Mouse (Mus musculus): ENCODE results near the gene Xpot. TPM values are rescaled to one million over a fixed set of nuclear protein-coding genes. Genes with fewer than 3 reads are reported as not detected.

Gene Xpot
- polyA plus RNA-seq, 1 experiment from 2014 or later, result 31.9 TPM

DNA sequence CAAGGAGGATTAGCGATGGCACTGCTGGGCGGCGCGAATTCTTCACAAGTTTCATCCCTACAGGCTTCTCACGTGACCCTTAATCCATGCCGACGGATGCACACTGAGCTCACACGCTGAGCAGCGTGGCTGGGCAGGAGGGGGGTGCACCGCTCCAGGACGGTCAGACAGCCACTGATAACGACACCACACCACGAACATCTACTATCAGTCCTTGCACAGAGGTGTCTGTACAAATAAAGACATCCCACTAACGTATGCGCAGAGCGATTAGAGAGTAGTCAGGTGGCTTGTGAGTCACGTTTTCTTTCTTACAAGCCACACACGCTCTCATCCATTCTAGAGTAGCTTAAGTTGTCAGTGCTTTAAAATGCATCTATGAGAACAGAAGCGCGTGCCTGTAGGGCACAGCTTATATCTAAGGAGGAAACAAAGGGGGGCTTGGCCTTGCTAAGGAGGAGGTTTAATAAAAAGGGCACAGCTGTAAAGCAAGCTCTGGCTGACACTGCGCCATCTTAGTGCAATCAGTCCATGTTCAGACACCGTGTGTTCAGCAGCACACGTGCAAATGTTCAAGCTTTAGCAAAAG, 57.0 kb downstream of the Xpot start:
- Histone ChIP-seq H3K4me2 (replicated peaks) (peak overlapping the region; percentile 53), H3K4me3 (replicated peaks) (peak overlapping the region; percentile 28), H3K9ac (replicated peaks) (peak overlapping the region; percentile 30; the same call in 1 of the 2 replicates), H3K27ac (peak overlapping the region; percentile 80), H3K9me3 (no peaks in the 10 kb centered on the region), H3K4me1 (replicated peaks) (peaks cover 21% of the 10 kb centered on the region), H3K36me3 (peaks cover 49% of the 10 kb centered on the region), H3K27me3 (no peaks in the 10 kb centered on the region)
- peak; percentile 97 for ATAC-seq
- 4% methylated on average over 23 of the region's 23 CpGs for WGBS

DNA sequence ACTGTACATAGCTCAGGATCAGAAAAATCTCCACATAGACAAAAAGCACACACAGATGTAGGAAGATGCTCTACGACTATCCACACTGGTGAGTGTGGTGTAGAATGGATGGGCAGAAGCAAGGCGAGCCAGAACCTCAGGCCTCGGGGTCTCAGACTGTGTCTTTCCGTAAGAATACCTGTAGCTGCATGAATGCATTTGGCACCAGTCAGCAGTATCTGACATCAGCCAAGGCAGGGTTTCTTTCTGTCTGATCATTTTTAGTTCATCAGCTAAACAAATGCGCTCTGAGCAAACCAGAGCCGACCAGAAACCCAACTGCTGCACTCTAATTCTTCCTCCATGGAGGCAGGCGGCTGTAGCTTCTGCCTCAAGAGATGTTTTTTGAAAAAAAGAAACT, 57.6 kb downstream of the Xpot start:
- Histone ChIP-seq H3K4me1 (replicated peaks) (peaks cover 21% of the 10 kb centered on the region), H3K36me3 (peaks cover 53% of the 10 kb centered on the region), H3K9me3 (no peaks in the 10 kb centered on the region), H3K27me3 (no peaks in the 10 kb centered on the region), H3K27ac (peak overlapping the region; percentile 80), H3K9ac (replicated peaks) (peak overlapping the region; percentile 30; the same call in 1 of the 2 replicates), H3K4me2 (replicated peaks) (peak overlapping the region; percentile 53), H3K4me3 (replicated peaks) (peak overlapping the region; percentile 28)
- ATAC-seq, result peak; percentile 6; the same call in 1 of the 2 replicates
- WGBS, result 46% methylated on average over 7 of the region's 7 CpGs

DNA sequence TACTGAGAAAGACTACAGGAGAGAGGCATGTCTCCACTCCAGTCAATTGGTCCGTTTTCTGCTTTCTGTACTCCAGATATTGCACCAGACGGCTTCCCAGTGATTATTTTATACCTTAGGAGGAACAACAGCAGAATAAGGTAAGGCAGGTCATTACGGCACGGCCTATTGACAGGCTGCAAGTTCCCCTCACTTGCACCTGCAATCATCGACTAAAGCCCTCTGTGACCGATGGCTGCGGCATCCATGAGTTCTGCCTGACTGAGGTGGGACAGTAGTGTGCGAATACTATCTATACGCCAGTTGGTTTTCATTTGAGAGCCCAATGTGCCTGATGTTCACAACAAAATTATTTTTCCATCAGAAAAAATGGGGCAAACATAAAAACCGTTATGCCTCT, 58.1 kb downstream of the Xpot start:
- Histone ChIP-seq H3K4me1 (replicated peaks) (peaks cover 21% of the 10 kb centered on the region), H3K9me3 (no peaks in the 10 kb centered on the region), H3K4me2 (replicated peaks) (no peak overlapping the region), H3K9ac (replicated peaks) (no peak overlapping the region), H3K27ac (no peak overlapping the region), H3K36me3 (peaks cover 55% of the 10 kb centered on the region), H3K27me3 (no peaks in the 10 kb centered on the region), H3K4me3 (replicated peaks) (no peak overlapping the region)
- WGBS, result 96% methylated on average over 10 of the region's 10 CpGs
- ATAC-seq, result no peak

DNA sequence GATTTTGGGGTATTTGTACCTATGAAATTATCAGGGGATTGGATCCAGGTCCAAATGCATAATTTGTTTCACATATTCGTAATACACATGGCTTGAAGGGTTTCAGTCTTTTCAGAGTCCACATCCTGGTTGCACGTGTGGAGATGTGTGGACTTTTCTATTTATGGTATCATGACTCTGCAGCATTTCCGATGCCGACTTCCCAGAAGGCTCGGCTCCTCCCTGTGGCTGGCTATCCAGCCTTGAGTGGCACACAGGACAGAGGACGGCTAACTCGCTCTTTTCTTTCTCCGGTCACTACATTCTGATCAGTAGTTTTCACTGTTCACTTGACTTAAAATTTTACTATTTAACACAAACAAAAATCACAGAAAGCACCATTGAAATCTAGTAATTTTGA, 61.7 kb downstream of the Xpot start:
- H3K27me3 ChIP-seq, result no peaks in the 10 kb centered on the region
- no peak overlapping the region for H3K4me2 ChIP-seq (replicated peaks)
- H3K9me3 ChIP-seq, result no peaks in the 10 kb centered on the region
- no peak overlapping the region for H3K27ac ChIP-seq
- peaks cover 13% of the 10 kb centered on the region for H3K4me1 ChIP-seq (replicated peaks)
- no peak overlapping the region for H3K9ac ChIP-seq (replicated peaks)
- peaks cover 48% of the 10 kb centered on the region for H3K36me3 ChIP-seq
- no peak overlapping the region for H3K4me3 ChIP-seq (replicated peaks)
- ATAC-seq, result no peak
- WGBS, result 95% methylated on average over 8 of the region's 8 CpGs

DNA sequence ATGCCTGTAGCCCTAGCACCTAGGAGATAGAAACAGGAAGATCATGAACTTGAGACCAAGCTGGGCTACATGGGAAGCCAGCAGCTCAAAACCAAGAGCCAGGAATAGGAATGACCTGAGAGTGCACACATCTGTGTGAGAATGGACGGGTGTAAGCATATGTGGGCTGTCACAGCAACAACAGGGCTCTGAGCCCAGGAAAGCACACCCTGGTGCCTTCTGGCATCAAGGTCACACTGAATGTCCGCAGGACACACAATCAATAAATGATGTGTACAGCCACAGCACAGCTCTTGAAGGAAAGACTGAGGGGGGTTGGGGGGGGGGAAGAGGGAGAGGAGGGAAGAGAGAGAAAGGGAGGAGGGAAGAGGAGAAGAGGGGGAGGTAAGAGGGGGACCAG, 67.9 kb downstream of the Xpot start:
- no peak overlapping the region for H3K9ac ChIP-seq (replicated peaks)

DNA sequence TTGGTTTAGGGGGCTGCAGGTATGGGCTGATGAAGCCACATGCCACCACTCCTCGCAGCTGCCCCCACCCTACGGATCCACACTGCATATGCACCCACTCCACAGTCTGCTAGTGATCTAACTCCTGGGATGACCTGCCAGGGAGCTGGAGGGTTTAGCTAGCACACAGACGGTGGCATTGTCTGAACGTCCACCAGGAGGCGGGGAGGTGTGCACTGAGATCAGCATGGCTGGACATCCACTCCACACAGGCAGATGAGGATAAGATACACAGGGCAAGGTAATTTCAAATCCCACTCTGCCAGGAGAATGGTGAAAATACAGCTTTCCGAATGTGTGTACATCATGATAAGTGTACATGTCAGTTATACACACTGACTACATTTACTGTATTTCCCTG, 69.9 kb downstream of the Xpot start:
- peaks cover 84% of the 10 kb centered on the region for H3K36me3 ChIP-seq

More for the DNA sequence above, 67.9 kb downstream of the Xpot start:
- H3K36me3 ChIP-seq, result peaks cover 77% of the 10 kb centered on the region
- ATAC-seq, result no peak
- H3K27me3 ChIP-seq, result no peaks in the 10 kb centered on the region
- no peak overlapping the region for H3K4me2 ChIP-seq (replicated peaks)
- no peak overlapping the region for H3K4me3 ChIP-seq (replicated peaks)
- no peak overlapping the region for H3K27ac ChIP-seq
- H3K9me3 ChIP-seq, result no peaks in the 10 kb centered on the region
- H3K4me1 ChIP-seq (replicated peaks), result no peaks in the 10 kb centered on the region
- WGBS, result 58% methylated on average over 2 of the region's 2 CpGs

DNA sequence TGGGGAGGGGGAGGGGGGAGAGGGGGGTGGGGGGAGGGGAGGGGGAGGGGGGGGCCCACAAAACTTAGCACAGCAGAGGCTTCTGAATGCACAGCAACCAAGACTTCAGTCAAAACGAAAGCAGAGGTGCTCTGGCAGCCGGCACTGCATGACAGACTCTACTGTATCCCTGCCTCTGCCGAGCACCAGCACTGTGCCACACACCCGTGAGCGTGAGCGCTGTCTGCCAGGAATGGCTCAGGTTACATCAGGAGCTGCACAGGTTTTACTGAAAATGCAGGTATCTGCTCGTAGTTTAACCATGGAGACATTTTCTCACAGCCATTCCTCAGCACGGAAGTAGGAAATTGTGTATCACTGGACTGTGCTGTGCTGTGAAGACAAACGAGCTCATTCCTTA, 75.8 kb downstream of the Xpot start:
- Histone ChIP-seq H3K4me1 (replicated peaks) (no peaks in the 10 kb centered on the region), H3K27ac (no peak overlapping the region), H3K4me3 (replicated peaks) (no peak overlapping the region), H3K36me3 (peaks cover 85% of the 10 kb centered on the region), H3K4me2 (replicated peaks) (no peak overlapping the region), H3K27me3 (no peaks in the 10 kb centered on the region), H3K9ac (replicated peaks) (no peak overlapping the region), H3K9me3 (no peaks in the 10 kb centered on the region)
- ATAC-seq, result no peak
- WGBS, result 89% methylated on average over 9 of the region's 9 CpGs

More for the DNA sequence above, 69.9 kb downstream of the Xpot start:
- H3K27ac ChIP-seq, result no peak overlapping the region
- 80% methylated on average over 6 of the region's 6 CpGs for WGBS
- H3K9ac ChIP-seq (replicated peaks), result no peak overlapping the region
- no peak overlapping the region for H3K4me3 ChIP-seq (replicated peaks)
- H3K4me2 ChIP-seq (replicated peaks), result no peak overlapping the region
- no peaks in the 10 kb centered on the region for H3K4me1 ChIP-seq (replicated peaks)
- no peaks in the 10 kb centered on the region for H3K27me3 ChIP-seq
- no peak for ATAC-seq
- H3K9me3 ChIP-seq, result no peaks in the 10 kb centered on the region

DNA sequence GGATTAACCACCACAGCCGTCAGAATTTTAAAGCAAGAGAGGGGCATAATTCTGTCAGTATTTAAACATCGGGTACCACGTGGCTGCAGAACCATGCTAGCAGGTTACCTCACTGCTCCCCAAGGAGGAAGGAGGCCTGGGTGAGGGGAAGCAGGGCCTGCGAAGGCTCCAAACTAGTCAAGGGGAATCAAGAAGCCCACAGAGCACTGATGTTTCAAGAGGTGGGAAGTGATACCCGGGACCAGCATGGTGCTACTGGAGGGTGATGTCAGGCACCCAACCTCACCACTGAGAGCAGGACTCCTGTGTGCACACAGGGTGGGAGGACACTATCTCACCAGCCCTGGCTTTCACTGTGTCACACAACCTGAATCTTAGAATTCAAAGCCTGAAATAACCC, 76.5 kb downstream of the Xpot start:
- ATAC-seq, result no peak

DNA sequence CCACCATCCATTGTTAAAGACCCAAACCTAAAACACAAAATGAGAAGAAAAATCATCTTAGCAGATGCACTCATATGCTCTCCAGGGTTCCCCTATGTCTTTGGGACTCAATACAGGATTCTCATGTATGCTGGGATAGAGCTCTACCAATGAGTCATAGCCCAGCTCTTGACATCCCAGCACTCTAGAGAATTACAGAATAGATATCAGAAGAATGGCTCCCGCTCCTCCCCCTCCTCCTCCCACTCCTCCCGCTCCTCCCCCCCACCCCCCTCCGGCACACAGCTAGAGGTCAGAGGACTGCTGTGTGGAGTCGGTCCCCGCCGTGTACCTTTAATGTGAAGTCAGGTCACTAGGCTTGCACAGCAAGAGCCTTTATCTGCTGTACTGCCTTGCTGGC, 79.0 kb downstream of the Xpot start:
- WGBS, result 78% methylated on average over 6 of the region's 6 CpGs
- no peak for ATAC-seq
- Histone ChIP-seq H3K36me3 (peaks cover 61% of the 10 kb centered on the region), H3K27ac (no peak overlapping the region), H3K4me3 (replicated peaks) (no peak overlapping the region), H3K27me3 (no peaks in the 10 kb centered on the region), H3K9me3 (no peaks in the 10 kb centered on the region), H3K9ac (replicated peaks) (no peak overlapping the region), H3K4me2 (replicated peaks) (no peak overlapping the region), H3K4me1 (replicated peaks) (no peaks in the 10 kb centered on the region)

More for the DNA sequence above, 76.5 kb downstream of the Xpot start:
- WGBS, result 89% methylated on average over 5 of the region's 5 CpGs
- no peaks in the 10 kb centered on the region for H3K27me3 ChIP-seq
- no peak overlapping the region for H3K4me2 ChIP-seq (replicated peaks)
- no peak overlapping the region for H3K4me3 ChIP-seq (replicated peaks)
- H3K36me3 ChIP-seq, result peaks cover 83% of the 10 kb centered on the region
- H3K27ac ChIP-seq, result no peak overlapping the region
- no peaks in the 10 kb centered on the region for H3K9me3 ChIP-seq
- H3K9ac ChIP-seq (replicated peaks), result no peak overlapping the region
- H3K4me1 ChIP-seq (replicated peaks), result no peaks in the 10 kb centered on the region

DNA sequence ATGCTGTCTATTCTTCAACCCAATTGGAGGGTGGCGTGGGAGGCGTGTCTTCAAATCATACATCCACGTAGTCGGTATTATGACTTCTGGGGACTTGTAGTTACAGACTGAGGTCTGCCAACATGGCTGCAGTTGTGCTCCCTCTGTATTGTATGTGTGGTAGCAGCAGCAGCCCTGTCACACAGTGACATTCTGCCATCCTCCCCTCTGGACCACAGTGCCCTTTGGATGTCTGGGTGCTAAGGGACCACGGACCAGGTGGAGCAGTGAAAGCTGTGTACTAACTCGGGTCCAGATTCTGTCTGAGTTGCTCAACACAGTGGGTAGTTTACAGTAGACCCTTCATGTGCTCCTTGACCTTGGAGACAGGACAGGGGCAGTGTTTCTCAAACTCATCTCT, 82.6 kb downstream of the Xpot start:
- no peak overlapping the region for H3K9ac ChIP-seq (replicated peaks)
- 97% methylated on average over 6 of the region's 6 CpGs for WGBS
- H3K4me1 ChIP-seq (replicated peaks), result no peaks in the 10 kb centered on the region
- no peaks in the 10 kb centered on the region for H3K27me3 ChIP-seq
- no peak overlapping the region for H3K27ac ChIP-seq
- H3K36me3 ChIP-seq, result peaks cover 27% of the 10 kb centered on the region
- H3K4me2 ChIP-seq (replicated peaks), result no peak overlapping the region
- no peak overlapping the region for H3K4me3 ChIP-seq (replicated peaks)
- no peak for ATAC-seq
- no peaks in the 10 kb centered on the region for H3K9me3 ChIP-seq

DNA sequence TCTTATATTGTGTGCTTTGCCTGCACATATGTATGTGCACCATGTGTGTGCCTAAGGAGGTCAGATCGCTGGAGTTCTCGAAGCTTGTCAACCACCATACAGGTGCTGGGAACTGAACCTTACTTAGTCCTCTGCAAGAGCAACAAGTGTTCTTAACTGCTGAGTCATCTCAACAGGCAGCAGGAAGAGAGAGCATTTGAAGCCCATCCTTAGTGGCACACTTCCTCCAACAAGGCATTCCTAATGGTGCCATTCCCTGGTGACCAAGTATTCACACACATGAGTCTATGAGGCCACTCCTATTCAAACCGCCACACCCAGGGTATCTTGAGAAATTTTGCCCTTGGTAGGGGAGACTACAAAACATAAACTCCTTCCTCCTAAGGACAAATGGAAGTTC, 84.0 kb downstream of the Xpot start:
- peaks cover 21% of the 10 kb centered on the region for H3K36me3 ChIP-seq
- H3K9ac ChIP-seq (replicated peaks), result no peak overlapping the region
- H3K4me3 ChIP-seq (replicated peaks), result no peak overlapping the region
- H3K4me2 ChIP-seq (replicated peaks), result no peak overlapping the region
- no peaks in the 10 kb centered on the region for H3K27me3 ChIP-seq
- 91% methylated on average over 3 of the region's 3 CpGs for WGBS
- H3K9me3 ChIP-seq, result no peaks in the 10 kb centered on the region
- no peak for ATAC-seq
- no peak overlapping the region for H3K27ac ChIP-seq
- H3K4me1 ChIP-seq (replicated peaks), result no peaks in the 10 kb centered on the region

Data from midbrain, embryonic 13.5 days (tissue).